9 mouse cellular contexts compared by ENCODE assay signal in genomic region chr9:54980674-54981073, GRCm38 (mm10). TPM values are rescaled to one million over a fixed set of nuclear protein-coding genes. Genes with fewer than 3 reads are reported as not detected.
A peak's percentile ranks its signal among the peaks of the same experiment; 100 is the strongest.
DNase-seq lines count a peak whose midpoint lies in the region; ATAC-seq and TF ChIP-seq lines count a peak whose summit lies in the region.
"Had no signal": no experiment of that assay in that cellular context is flagged by ENCODE, and none has a peak within 500 bp of the region (broad histone marks: within the 10 kb centered on the region; RNA-seq: fewer than 3 reads in every experiment).

Gene Chrna5 (plus strand): TSS chr9:54980880.

- no peak for TF ChIP-seq CTCF in brain, embryonic 14.5 days (IDR thresholded peaks at IDR 0.05; ENCODE audit: borderline replicate concordance, extremely low read depth, insufficient read depth, insufficient read length)

- H3K9ac ChIP-seq in heart, embryonic 15.5 days: peak within 1 kb of the TSS; percentile 59
- peak within 1 kb of the TSS; percentile 33 for H3K9ac ChIP-seq in hindbrain, embryonic 12.5 days
- H3K9ac ChIP-seq in midbrain, embryonic 13.5 days (replicated peaks): peak within 1 kb of the TSS; percentile 65

- intact Hi-C loops in heart, postnatal 14 days (cut with DNase I): no loop called here

- H3K9me3 ChIP-seq in heart, embryonic 15.5 days (replicated peaks): no peaks in the 10 kb centered on the region
- no peaks in the 10 kb centered on the region; the same call in 1 of the 2 replicates for H3K9me3 ChIP-seq in hindbrain, embryonic 12.5 days (replicated peaks)
- no peaks in the 10 kb centered on the region for H3K9me3 ChIP-seq in midbrain, embryonic 13.5 days

- no peak for TF ChIP-seq POLR2A in brain, embryonic 14.5 days (IDR thresholded peaks at IDR 0.05; ENCODE audit: borderline replicate concordance, extremely low read depth, insufficient read depth, insufficient read length, poor library complexity, severe bottlenecking)

- H3K36me3 ChIP-seq in heart, embryonic 15.5 days: no peaks in the 10 kb centered on the region
- no peaks in the 10 kb centered on the region for H3K36me3 ChIP-seq in hindbrain, embryonic 12.5 days
- no peaks in the 10 kb centered on the region for H3K36me3 ChIP-seq in midbrain, embryonic 13.5 days

- H3K4me1 ChIP-seq in heart, embryonic 15.5 days (replicated peaks): peaks cover 13% of the 10 kb centered on the region
- peaks cover 11% of the 10 kb centered on the region for H3K4me1 ChIP-seq in hindbrain, embryonic 12.5 days
- H3K4me1 ChIP-seq in midbrain, embryonic 13.5 days (replicated peaks): peaks cover 29% of the 10 kb centered on the region

- DNase-seq in heart, postnatal 14 days: no peak
- peak; percentile 62 for DNase-seq in brain, embryonic 14.5 days (ENCODE audit: low read depth)
- DNase-seq in natural killer cell, adult 2 months (ENCODE audit: low spot score in 2 of 2): no peak
- DNase-seq in adrenal gland, postnatal 36 days: no peak
- no peak for DNase-seq in thymus, postnatal 25 days

- H3K4me2 ChIP-seq in heart, embryonic 15.5 days: peak within 1 kb of the TSS; percentile 99
- H3K4me2 ChIP-seq in hindbrain, embryonic 12.5 days (replicated peaks): peak within 1 kb of the TSS; percentile 66
- peak within 1 kb of the TSS; percentile 81 for H3K4me2 ChIP-seq in midbrain, embryonic 13.5 days (replicated peaks)

- 66% methylated on average over 8 of the region's 8 CpGs for WGBS in heart, embryonic 15.5 days
- 50% methylated on average over 8 of the region's 8 CpGs for WGBS in hindbrain, embryonic 12.5 days
- 34% methylated on average over 8 of the region's 8 CpGs for WGBS in midbrain, embryonic 13.5 days

- peak within 1 kb of the TSS; percentile 69 for H3K4me3 ChIP-seq in heart, embryonic 15.5 days
- peak within 1 kb of the TSS; percentile 61 for H3K4me3 ChIP-seq in hindbrain, embryonic 12.5 days
- peak within 1 kb of the TSS; percentile 61 for H3K4me3 ChIP-seq in midbrain, embryonic 13.5 days (replicated peaks)

- ATAC-seq in heart, embryonic 15.5 days (replicated peaks; ENCODE audit: insufficient number of reproducible peaks, insufficient read depth, low FRiP score, low read depth): no peak
- ATAC-seq in hindbrain, embryonic 12.5 days (ENCODE audit: low FRiP score): peak; percentile 55; the same call in 1 of the 2 replicates
- ATAC-seq in midbrain, embryonic 13.5 days: peak; percentile 79

- H3K27me3 ChIP-seq in heart, embryonic 15.5 days: peaks cover 65% of the 10 kb centered on the region
- H3K27me3 ChIP-seq in hindbrain, embryonic 12.5 days: peaks cover 36% of the 10 kb centered on the region
- peaks cover 76% of the 10 kb centered on the region for H3K27me3 ChIP-seq in midbrain, embryonic 13.5 days

- H3K27ac ChIP-seq in heart, embryonic 15.5 days: no peak within 1 kb of the TSS
- H3K27ac ChIP-seq in hindbrain, embryonic 12.5 days: peak within 1 kb of the TSS; percentile 45
- no peak within 1 kb of the TSS for H3K27ac ChIP-seq in midbrain, embryonic 13.5 days

RNA-seq across cellular contexts. Expression of gene Chrna5, which starts in this region (rescaled TPM):
- polyA plus RNA-seq in heart, embryonic 15.5 days (2015; fragmentation: Nextera tagmentation; extraction: Ambion mirVana): 0.14 and 0.27 TPM in 2 replicates
- total RNA-seq in heart, postnatal 14 days (2021): not detected
- polyA plus RNA-seq in brain, embryonic 14.5 days (2012; rRNA removed): 2.3 and 4.6 TPM in 2 replicates
- polyA plus RNA-seq in hindbrain, embryonic 12.5 days (2016; fragmentation: Nextera tagmentation; extraction: Ambion mirVana): 6.4 and 7.8 TPM in 2 replicates
- polyA plus RNA-seq in midbrain, embryonic 13.5 days (2015; fragmentation: Nextera tagmentation; extraction: Ambion mirVana): 2.9 and 4.0 TPM in 2 replicates
- total RNA-seq in adrenal gland, postnatal 36 days (2021): under 1 TPM; 0.33 to 0.56 TPM
- total RNA-seq: MEL had no signal
